Mouse (Mus musculus) kidney, postnatal 10 days (tissue): ENCODE measurements at regions not wholly inside any gene's neighbourhood (a gene's known extent, or its start where the extent isn't known, plus 50 kb on each side); places are given as distances from the start of the nearest gene placed in this dataset.

Experiments
- DNase-seq: peaks from one replicate; pipeline ENCODE4 v3.0.0; 2021; ENCODE audit warnings: mixed read lengths

DNA sequence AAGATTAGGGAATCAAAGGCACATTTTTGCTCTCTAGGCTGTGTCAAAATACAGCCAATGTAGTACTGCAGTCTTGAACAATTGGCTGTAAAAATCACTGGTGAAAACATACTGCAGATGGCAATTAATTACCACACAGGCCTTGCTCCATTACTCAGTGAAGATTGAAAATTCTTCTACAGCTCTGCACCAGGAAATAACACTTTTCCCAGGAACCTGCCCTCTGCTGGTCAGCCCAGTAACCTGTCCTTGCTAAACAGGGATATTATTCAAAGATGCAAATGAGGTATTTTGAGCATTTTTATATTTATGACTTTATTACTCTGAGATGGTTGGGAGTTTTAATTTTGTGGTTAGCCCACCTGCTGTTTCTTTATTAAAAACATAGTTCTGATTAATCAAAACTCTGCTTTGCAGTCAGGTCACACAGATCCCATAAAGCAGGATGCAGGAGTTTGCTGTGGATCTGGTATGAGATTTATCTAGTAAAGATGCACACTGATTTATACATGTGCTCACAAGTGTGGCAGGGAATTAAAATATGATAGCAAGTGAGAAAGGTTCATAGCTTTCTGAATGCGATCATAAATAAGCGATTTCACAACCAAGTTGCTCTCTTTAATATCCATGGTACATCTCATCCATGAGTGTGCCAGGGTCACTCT lies 815.3 kb upstream of the Ghitm start:
- DNase-seq, result peak; percentile 11
